Mouse (Mus musculus): ENCODE data around the gene Creg1. TPM values are rescaled to one million over a fixed set of nuclear protein-coding genes. Genes with fewer than 3 reads are reported as not detected.

Gene Creg1
- polyA plus RNA-seq, 1 experiment from 2014 or later: 74.9 TPM

DNA sequence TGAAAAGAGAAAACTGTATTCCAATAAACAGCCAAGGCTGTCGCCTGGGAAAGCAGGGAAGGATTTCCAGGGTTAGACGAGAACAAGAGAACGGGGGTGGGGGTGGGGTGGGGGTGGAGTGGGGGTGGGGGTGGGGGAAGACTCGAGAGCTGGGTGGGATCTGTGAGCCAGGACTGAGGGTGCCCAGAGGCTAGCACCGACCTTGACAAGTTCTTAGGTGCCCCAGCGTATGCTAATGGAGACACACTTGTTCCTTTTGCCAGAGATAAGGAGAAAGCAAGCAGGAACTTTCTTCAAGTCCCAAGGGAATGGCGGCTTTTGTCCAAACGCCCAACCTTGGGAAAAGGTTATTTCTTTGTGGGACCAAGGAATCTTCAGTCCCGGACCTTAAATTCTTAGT, 8.5 kb downstream of the Creg1 start:
- Histone ChIP-seq H3K4me1 (0 out of 2 replicates have a peak, but pooled peaks cover 8% of the 10 kb centered on the region), H3K27ac (no peak overlapping the region), H3K9me3 (no peaks in the 10 kb centered on the region), H3K4me3 (no peak overlapping the region), H3K4me2 (peak overlapping the region; percentile 31; the same call in 1 of the 2 replicates), H3K9ac (no peak overlapping the region), H3K27me3 (peaks cover 9% of the 10 kb centered on the region; the same call in 1 of the 2 replicates), H3K36me3 (0 out of 2 replicates have a peak, but pooled peaks cover 7% of the 10 kb centered on the region)
- WGBS: 53% methylated on average over 9 of the region's 9 CpGs
- ATAC-seq (ENCODE audit: borderline replicate concordance, extremely low read depth, low FRiP score, low TSS enrichment): no peak

DNA sequence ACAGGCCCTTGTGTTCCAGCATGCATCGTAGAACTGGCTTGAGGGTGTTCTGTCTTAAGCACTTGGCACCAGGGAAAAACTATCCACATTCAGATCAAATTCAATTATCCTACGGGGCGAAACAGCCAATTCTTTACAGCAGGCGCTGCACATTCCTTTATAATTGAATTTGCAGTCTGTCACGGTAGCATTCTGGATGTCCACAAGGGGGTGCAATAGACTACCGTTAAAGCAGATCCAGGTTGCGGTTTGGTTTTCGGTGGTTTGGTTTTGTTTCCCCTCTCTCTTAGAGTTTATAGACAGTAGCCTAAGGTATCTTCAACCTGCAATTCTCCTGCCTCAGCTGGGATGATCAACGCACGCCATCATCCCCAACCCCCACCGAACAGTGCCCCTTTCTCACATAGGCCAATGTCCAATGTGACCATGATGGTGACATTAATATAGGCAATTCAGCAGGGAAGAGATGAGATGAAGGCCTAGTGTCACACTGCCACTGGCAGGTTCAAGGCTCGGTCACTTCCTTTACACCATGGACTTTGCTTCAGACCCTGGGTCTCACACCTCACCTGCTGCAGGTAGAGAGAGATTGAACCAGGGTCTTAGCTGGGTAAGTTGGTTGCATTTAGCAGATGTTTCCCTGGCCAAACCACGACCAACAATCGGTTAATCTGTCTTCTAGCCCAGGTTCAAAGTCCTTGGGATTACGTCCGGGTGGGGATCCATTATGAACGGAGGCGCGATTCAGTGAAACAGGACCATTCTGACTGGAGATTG, 12.2 kb downstream of the Creg1 start:
- H3K4me2 ChIP-seq: no peak overlapping the region
- H3K27me3 ChIP-seq: peaks cover 11% of the 10 kb centered on the region; the same call in 1 of the 2 replicates
- 0 out of 2 replicates have a peak, but pooled peaks cover 4% of the 10 kb centered on the region for H3K36me3 ChIP-seq
- 48% methylated on average over 19 of the region's 19 CpGs for WGBS
- no peak overlapping the region for H3K4me3 ChIP-seq
- H3K9ac ChIP-seq: no peak overlapping the region
- no peaks in the 10 kb centered on the region for H3K9me3 ChIP-seq
- peaks cover 8% of the 10 kb centered on the region; the same call in 1 of the 2 replicates for H3K4me1 ChIP-seq
- no peak overlapping the region for H3K27ac ChIP-seq
- no peak for ATAC-seq (ENCODE audit: borderline replicate concordance, extremely low read depth, low FRiP score, low TSS enrichment)

DNA sequence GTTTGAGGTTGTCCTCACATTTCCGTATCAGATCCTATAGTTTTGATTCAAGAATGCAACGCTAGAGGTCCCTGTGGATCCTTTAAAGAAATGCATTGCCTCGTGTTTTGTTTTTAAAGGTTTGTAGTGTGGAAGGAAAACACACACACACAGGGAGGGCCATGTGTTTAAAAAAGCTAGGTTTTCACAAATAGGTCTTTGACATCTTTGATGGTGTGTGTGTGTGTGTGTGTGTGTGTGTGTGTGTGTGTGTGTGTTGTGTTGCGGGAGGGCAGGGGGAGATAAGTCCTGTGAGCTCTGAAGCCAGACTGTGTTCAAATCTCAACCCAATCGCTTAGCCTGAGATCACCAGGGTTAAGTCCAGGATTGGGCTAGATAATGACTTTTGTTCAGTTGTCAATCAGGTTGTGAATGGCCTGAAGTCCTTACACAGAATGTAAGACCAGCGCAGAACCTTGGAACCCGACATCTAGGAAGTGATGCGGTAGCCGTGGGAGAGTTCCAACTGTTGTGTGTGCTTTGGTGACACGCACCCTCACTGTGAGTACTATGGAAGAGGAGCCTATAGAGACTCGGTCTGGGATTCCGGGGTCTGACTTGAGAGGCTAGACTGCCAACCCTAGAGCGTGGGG, 16.5 kb downstream of the Creg1 start:
- 6% methylated on average over 13 of the region's 13 CpGs for WGBS
- H3K36me3 ChIP-seq: no peaks in the 10 kb centered on the region
- H3K4me3 ChIP-seq: peak overlapping the region; percentile 31
- H3K4me2 ChIP-seq: peak overlapping the region; percentile 66
- ATAC-seq (ENCODE audit: borderline replicate concordance, extremely low read depth, low FRiP score, low TSS enrichment): peak; percentile 66
- no peaks in the 10 kb centered on the region; the same call in 1 of the 2 replicates for H3K4me1 ChIP-seq
- H3K9me3 ChIP-seq: no peaks in the 10 kb centered on the region
- H3K27me3 ChIP-seq: peaks cover 17% of the 10 kb centered on the region; the same call in 1 of the 2 replicates
- 0 out of 2 replicates have a peak overlapping the region, but pooled peaks have one; percentile 1 for H3K9ac ChIP-seq
- H3K27ac ChIP-seq: no peak overlapping the region

- no peaks in the 10 kb centered on the region for H3K36me3 ChIP-seq
- no peak overlapping the region for H3K27ac ChIP-seq
- 6% methylated on average over 20 of the region's 20 CpGs for WGBS
- ATAC-seq (ENCODE audit: borderline replicate concordance, extremely low read depth, low FRiP score, low TSS enrichment): peak; percentile 62; the same call in 1 of the 2 replicates
- no peaks in the 10 kb centered on the region for H3K9me3 ChIP-seq
- H3K4me1 ChIP-seq: no peaks in the 10 kb centered on the region; the same call in 1 of the 2 replicates
- peak overlapping the region; percentile 66 for H3K4me2 ChIP-seq
- peak overlapping the region; percentile 31 for H3K4me3 ChIP-seq
- H3K27me3 ChIP-seq: peaks cover 17% of the 10 kb centered on the region; the same call in 1 of the 2 replicates
- H3K9ac ChIP-seq: no peak overlapping the region
These were observed 17.1 kb downstream of the Creg1 start for GRCm38 (mm10) chr1:165780586-165781111.

DNA sequence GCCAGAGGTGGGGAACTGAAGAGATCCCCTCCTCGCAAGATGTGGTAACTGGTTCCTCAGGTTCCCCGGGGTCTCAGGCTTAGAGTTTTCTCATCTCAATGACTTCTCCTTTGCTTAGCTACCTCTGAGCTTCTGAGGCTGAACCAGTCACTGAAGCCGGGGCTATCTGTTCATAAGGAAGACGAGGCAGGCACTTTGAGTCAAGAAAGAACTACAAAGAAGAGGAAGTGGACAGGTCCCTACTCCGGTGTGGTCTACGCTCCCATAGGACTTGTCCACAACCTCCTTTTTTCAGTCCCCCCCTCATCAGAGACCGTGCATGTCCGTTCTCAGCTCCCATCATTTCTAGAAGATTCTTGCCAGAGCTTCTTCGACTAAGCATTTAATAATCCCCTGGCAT, 17.9 kb downstream of the Creg1 start:
- H3K4me2 ChIP-seq: no peak overlapping the region; the same call in 1 of the 2 replicates
- H3K4me1 ChIP-seq: peaks cover 7% of the 10 kb centered on the region
- 68% methylated on average over 9 of the region's 9 CpGs for WGBS
- H3K27me3 ChIP-seq: peaks cover 13% of the 10 kb centered on the region; the same call in 1 of the 2 replicates
- ATAC-seq (ENCODE audit: borderline replicate concordance, extremely low read depth, low FRiP score, low TSS enrichment): no peak
- H3K4me3 ChIP-seq: no peak overlapping the region
- H3K9ac ChIP-seq: no peak overlapping the region
- no peaks in the 10 kb centered on the region for H3K9me3 ChIP-seq
- H3K27ac ChIP-seq: no peak overlapping the region
- H3K36me3 ChIP-seq: no peaks in the 10 kb centered on the region

DNA sequence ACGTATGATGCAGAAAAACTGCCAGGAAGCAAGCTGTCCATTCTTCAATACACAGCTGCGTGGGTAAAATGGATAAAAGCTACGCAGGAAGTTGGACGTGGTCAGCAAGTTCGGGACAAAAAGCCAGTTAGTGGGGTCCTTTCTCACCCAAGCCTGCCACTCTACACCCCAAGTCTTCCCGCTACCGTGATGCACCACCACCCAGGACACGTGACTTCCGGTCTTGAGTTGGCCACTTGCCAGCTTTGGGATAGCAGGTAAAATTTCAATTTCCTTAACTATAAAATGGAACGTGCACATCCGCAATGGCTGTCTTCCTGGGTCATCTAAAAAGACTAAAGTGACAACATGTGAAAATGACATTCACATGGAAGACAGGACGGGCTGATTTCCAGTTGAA, 18.4 kb downstream of the Creg1 start:
- no peak overlapping the region for H3K9ac ChIP-seq
- no peaks in the 10 kb centered on the region for H3K9me3 ChIP-seq
- H3K4me3 ChIP-seq: no peak overlapping the region
- H3K27ac ChIP-seq: no peak overlapping the region
- 78% methylated on average over 12 of the region's 12 CpGs for WGBS
- H3K27me3 ChIP-seq: peaks cover 8% of the 10 kb centered on the region; the same call in 1 of the 2 replicates
- H3K36me3 ChIP-seq: no peaks in the 10 kb centered on the region
- no peak overlapping the region for H3K4me2 ChIP-seq
- H3K4me1 ChIP-seq: peaks cover 8% of the 10 kb centered on the region
- ATAC-seq (ENCODE audit: borderline replicate concordance, extremely low read depth, low FRiP score, low TSS enrichment): no peak

GRCm38 (mm10) chr1:165786296-165786695, 22.8 kb downstream of the Creg1 start:
- 34% methylated on average over 11 of the region's 11 CpGs for WGBS

DNA sequence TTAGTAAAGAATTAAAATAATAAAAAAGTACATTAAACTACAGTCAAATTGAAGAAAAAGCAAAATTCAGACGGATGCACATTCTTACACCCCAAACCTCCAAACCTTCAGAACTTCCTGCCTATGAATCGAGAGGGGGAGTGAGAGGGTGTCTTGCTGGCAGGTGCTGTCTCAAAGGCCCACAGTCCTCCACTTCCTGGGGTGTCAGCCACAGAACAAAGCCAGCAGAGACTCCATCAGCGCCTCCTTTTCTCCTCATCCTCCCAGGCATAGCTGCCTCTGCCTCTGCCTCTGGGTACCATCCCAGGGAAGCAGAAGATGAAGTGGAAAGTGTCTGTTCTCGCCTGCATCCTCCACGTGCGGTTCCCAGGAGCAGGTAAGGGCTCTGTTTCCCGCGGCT, 25.0 kb downstream of the Creg1 start, which contains the start of gene Cd247:
Cd247 (plus strand) TSS at position 171 of the 400 bp plus-strand sequence.
- peaks cover 8% of the 10 kb centered on the region; the same call in 1 of the 2 replicates for H3K27me3 ChIP-seq
- peaks cover 8% of the 10 kb centered on the region; the same call in 1 of the 2 replicates for H3K4me1 ChIP-seq
- H3K27ac ChIP-seq: no peak within 1 kb of the TSS
- H3K4me2 ChIP-seq: no peak within 1 kb of the TSS
- no peak within 1 kb of the TSS for H3K9ac ChIP-seq
- H3K4me3 ChIP-seq: no peak within 1 kb of the TSS
- no peaks in the 10 kb centered on the region for H3K9me3 ChIP-seq
- ATAC-seq (ENCODE audit: borderline replicate concordance, extremely low read depth, low FRiP score, low TSS enrichment): no peak
- H3K36me3 ChIP-seq: no peaks in the 10 kb centered on the region
- 74% methylated on average over 8 of the region's 8 CpGs for WGBS

More at GRCm38 (mm10) chr1:165786296-165786695, 22.8 kb downstream of the Creg1 start:
- no peak overlapping the region for H3K27ac ChIP-seq
- H3K4me1 ChIP-seq: peaks cover 8% of the 10 kb centered on the region; the same call in 1 of the 2 replicates
- no peak overlapping the region for H3K4me3 ChIP-seq
- no peaks in the 10 kb centered on the region for H3K36me3 ChIP-seq
- H3K9me3 ChIP-seq: no peaks in the 10 kb centered on the region
- no peak for ATAC-seq (ENCODE audit: borderline replicate concordance, extremely low read depth, low FRiP score, low TSS enrichment)
- peaks cover 13% of the 10 kb centered on the region; the same call in 1 of the 2 replicates for H3K27me3 ChIP-seq
- H3K4me2 ChIP-seq: no peak overlapping the region; the same call in 1 of the 2 replicates
- H3K9ac ChIP-seq: no peak overlapping the region

DNA sequence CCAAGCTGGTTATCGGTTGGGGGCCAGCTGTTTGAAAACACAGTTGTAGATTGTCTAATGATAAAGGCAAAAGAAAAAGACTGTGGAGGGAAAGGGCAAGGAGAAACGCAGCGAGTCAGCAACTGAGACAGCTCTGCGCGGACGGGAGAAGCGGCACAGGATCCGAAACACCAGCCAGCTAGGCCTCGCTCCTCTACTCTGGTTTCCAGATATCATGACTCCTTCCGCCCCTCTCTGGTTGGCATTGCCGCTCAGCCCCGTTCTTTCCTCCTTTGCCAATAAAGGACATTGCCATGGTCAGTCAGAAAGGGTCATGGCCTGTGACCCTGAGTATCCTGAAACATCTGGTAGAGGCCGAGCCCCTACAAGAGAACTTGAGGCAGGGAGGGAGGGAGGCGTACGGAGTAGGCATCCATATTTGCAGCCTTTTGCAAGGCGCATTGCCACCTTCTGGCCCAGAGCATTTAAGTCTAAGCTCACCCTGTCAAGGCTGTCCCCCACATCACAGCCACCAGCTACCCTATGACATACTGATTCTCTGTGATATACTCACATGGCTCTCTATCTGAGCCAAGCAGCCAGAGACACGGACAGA, 25.6 kb downstream of the Creg1 start:
- Histone ChIP-seq H3K4me1 (peaks cover 8% of the 10 kb centered on the region; the same call in 1 of the 2 replicates), H3K36me3 (no peaks in the 10 kb centered on the region), H3K9ac (no peak overlapping the region), H3K4me2 (no peak overlapping the region), H3K9me3 (no peaks in the 10 kb centered on the region), H3K4me3 (no peak overlapping the region), H3K27me3 (peaks cover 8% of the 10 kb centered on the region; the same call in 1 of the 2 replicates), H3K27ac (no peak overlapping the region)
- 84% methylated on average over 17 of the region's 17 CpGs for WGBS
- ATAC-seq (ENCODE audit: borderline replicate concordance, extremely low read depth, low FRiP score, low TSS enrichment): no peak

GRCm38 (mm10) chr1:165789963-165790362, 26.4 kb downstream of the Creg1 start:
- Histone ChIP-seq H3K4me1 (peaks cover 8% of the 10 kb centered on the region; the same call in 1 of the 2 replicates), H3K9ac (no peak overlapping the region), H3K27ac (no peak overlapping the region), H3K36me3 (no peaks in the 10 kb centered on the region), H3K4me3 (no peak overlapping the region), H3K4me2 (no peak overlapping the region), H3K27me3 (peaks cover 8% of the 10 kb centered on the region; the same call in 1 of the 2 replicates), H3K9me3 (no peaks in the 10 kb centered on the region)
- ATAC-seq (ENCODE audit: borderline replicate concordance, extremely low read depth, low FRiP score, low TSS enrichment): no peak
- WGBS: 82% methylated on average over 6 of the region's 6 CpGs
